Mouse (Mus musculus) spleen, adult 2 months (tissue): ENCODE measurements around the gene Farp1. TPM values are rescaled to one million over a fixed set of nuclear protein-coding genes. Genes with fewer than 3 reads are reported as not detected.

ENCODE experiments used
- DNase-seq, 2 experiments: peaks; one replicate each; pipeline versions ENCODE4 v3.0.0 to v3.0.0-alpha.2; 2012 to 2021; ENCODE audit warnings: low spot score in 2 of 2, low read depth in 1 of 2
- H3K27ac ChIP-seq: fragments of 200-500 bp; 2 replicates; pipeline ENCODE4 v1.5.1; 2012; ENCODE audit warnings: low read length, inconsistent platforms; ENCODE audit not compliant: insufficient read depth
- H3K27me3 ChIP-seq: fragments of 200-500 bp; 2 replicates; pipeline ENCODE4 v1.6.1; 2012; ENCODE audit warnings: mild to moderate bottlenecking, moderate library complexity, low read length, inconsistent platforms; ENCODE audit not compliant: control insufficient read depth, insufficient read depth
- H3K36me3 ChIP-seq: fragments of 200-500 bp; 2 replicates; pipeline ENCODE4 v1.6.1; 2012; ENCODE audit warnings: mild to moderate bottlenecking, low read length, inconsistent platforms; ENCODE audit not compliant: control insufficient read depth, insufficient read depth
- H3K4me1 ChIP-seq: fragments of 200-500 bp; 2 replicates; pipeline ENCODE4 v1.6.1; 2011; ENCODE audit warnings: inconsistent platforms; ENCODE audit not compliant: control insufficient read depth, insufficient read depth, insufficient read length
- H3K4me3 ChIP-seq: fragments of 200-500 bp; 2 replicates; pipeline ENCODE4 v1.5.1; 2011; ENCODE audit warnings: mild to moderate bottlenecking, inconsistent platforms; ENCODE audit not compliant: insufficient read depth, insufficient read length; ENCODE audit errors: extremely low read depth
- CTCF ChIP-seq: fragments of 200-500 bp; IDR thresholded peaks from 2 replicates; pipeline ENCODE4 v1.5.1; 2011; ENCODE audit warnings: mild to moderate bottlenecking, inconsistent platforms; ENCODE audit not compliant: insufficient read depth, insufficient read length, insufficient replicate concordance; ENCODE audit errors: extremely low read depth
- POLR2A ChIP-seq: fragments of 200-500 bp; IDR thresholded peaks from 2 replicates; pipeline ENCODE4 v1.6.1; 2011; ENCODE audit warnings: low read depth, low read length, inconsistent platforms
- WGBS: fragments of 180-500 bp; shearing (Covaris S2); methylation state at CpG from one replicate; pipeline ENCODE4 v1.1.7; 2018; 5-methylcytosine and 5-hydroxymethylcytosine counted together
- polyA plus RNA-seq: library from polyadenylated mRNA; depleted of rRNA; stranded (reverse); fragments of >200 nt; gene quantifications from 2 replicates; pipeline ENCODE4 v1.2.3, GENCODE M21; 2012

Farp1 gene
- polyA plus RNA-seq, 1 experiment: 3.0 TPM

- TF ChIP-seq CTCF (no peak), POLR2A (no peak)
- Histone ChIP-seq H3K27me3 (no peaks in the 10 kb centered on the region), H3K27ac (no peak overlapping the region), H3K4me1 (no peaks in the 10 kb centered on the region), H3K36me3 (no peaks in the 10 kb centered on the region), H3K4me3 (no peak overlapping the region)
- no peak for DNase-seq
- WGBS: 92% methylated on average over 4 of the region's 4 CpGs
Observed at GRCm38 (mm10) chr14:121236736-121237135, 201.7 kb downstream of the Farp1 start.

GRCm38 (mm10) chr14:121238727-121239126, 203.7 kb downstream of the Farp1 start:
- no peak for DNase-seq
- no peak overlapping the region for H3K4me3 ChIP-seq
- WGBS: 92% methylated on average over 10 of the region's 10 CpGs
- no peak overlapping the region for H3K27ac ChIP-seq
- no peaks in the 10 kb centered on the region for H3K4me1 ChIP-seq
- TF ChIP-seq CTCF: no peak
- no peak for TF ChIP-seq POLR2A
- H3K27me3 ChIP-seq: no peaks in the 10 kb centered on the region
- no peaks in the 10 kb centered on the region for H3K36me3 ChIP-seq

GRCm38 (mm10) chr14:121239386-121239785, 204.4 kb downstream of the Farp1 start:
- H3K27ac ChIP-seq: no peak overlapping the region
- H3K4me3 ChIP-seq: no peak overlapping the region
- 89% methylated on average over 8 of the region's 8 CpGs for WGBS
- no peak for DNase-seq
- TF ChIP-seq CTCF (no peak), POLR2A (no peak)
- H3K36me3 ChIP-seq: no peaks in the 10 kb centered on the region
- H3K27me3 ChIP-seq: no peaks in the 10 kb centered on the region
- no peaks in the 10 kb centered on the region for H3K4me1 ChIP-seq

- Histone ChIP-seq H3K4me1 (no peaks in the 10 kb centered on the region), H3K27ac (no peak overlapping the region), H3K4me3 (no peak overlapping the region), H3K27me3 (no peaks in the 10 kb centered on the region), H3K36me3 (no peaks in the 10 kb centered on the region)
- TF ChIP-seq CTCF (no peak), POLR2A (no peak)
- no peak for DNase-seq
- 95% methylated on average over 15 of the region's 15 CpGs for WGBS
Observed at GRCm38 (mm10) chr14:121244104-121244503, 209.1 kb downstream of the Farp1 start.

- no peak for DNase-seq
- H3K36me3 ChIP-seq: no peaks in the 10 kb centered on the region
- no peak overlapping the region for H3K4me3 ChIP-seq
- H3K4me1 ChIP-seq: no peaks in the 10 kb centered on the region
- 89% methylated on average over 14 of the region's 14 CpGs for WGBS
- no peaks in the 10 kb centered on the region for H3K27me3 ChIP-seq
- TF ChIP-seq CTCF (no peak), POLR2A (no peak)
- no peak overlapping the region for H3K27ac ChIP-seq
Observed at GRCm38 (mm10) chr14:121246048-121246731, 211.2 kb downstream of the Farp1 start.

GRCm38 (mm10) chr14:121247287-121247686, 212.3 kb downstream of the Farp1 start:
- WGBS: 93% methylated on average over 7 of the region's 7 CpGs
- no peak for DNase-seq
- TF ChIP-seq POLR2A: no peak
- no peak for TF ChIP-seq CTCF
- H3K27me3 ChIP-seq: no peaks in the 10 kb centered on the region
- no peak overlapping the region for H3K27ac ChIP-seq
- no peak overlapping the region for H3K4me3 ChIP-seq
- no peaks in the 10 kb centered on the region for H3K36me3 ChIP-seq
- no peaks in the 10 kb centered on the region for H3K4me1 ChIP-seq

GRCm38 (mm10) chr14:121248346-121248745, 213.3 kb downstream of the Farp1 start:
- no peaks in the 10 kb centered on the region for H3K36me3 ChIP-seq
- TF ChIP-seq POLR2A (no peak), CTCF (no peak)
- DNase-seq: no peak
- no peaks in the 10 kb centered on the region for H3K4me1 ChIP-seq
- WGBS: 78% methylated on average over 5 of the region's 5 CpGs
- no peak overlapping the region for H3K27ac ChIP-seq
- H3K27me3 ChIP-seq: no peaks in the 10 kb centered on the region
- no peak overlapping the region for H3K4me3 ChIP-seq
